ENCODE assay signal across 8 mouse cellular contexts in the genomic region with DNA sequence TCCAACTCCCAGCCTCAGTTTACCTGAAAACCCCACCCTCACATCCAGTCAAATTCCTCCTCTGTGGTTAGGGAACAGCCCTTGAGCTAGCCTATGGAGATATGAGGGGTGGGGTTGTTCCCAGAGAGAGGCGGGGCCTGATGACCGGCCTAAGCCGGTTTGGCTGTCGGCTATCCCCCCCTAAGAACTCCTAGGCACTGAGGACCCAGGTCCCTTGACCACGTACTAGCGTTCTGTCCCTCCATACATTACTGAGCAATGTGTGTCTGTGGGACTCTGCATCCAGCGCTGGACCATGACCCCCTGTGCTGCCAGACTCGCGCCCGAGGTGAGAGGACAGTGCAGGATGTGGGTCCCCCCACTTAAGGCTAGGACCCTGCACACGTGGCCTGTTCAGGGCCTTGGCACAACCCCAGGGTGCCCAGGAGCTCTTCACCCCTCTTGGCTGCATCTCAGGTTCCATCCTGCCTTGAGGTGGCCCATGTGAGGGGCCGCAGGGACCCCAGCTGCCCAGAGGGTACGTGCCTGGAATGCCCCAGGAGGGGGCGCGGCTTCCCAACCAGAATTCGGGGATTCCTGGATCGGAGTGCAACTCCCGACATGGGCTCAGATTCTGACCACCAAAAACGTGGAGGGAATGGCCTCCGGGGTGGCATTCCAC. TPM values are rescaled to one million over a fixed set of nuclear protein-coding genes. Genes with fewer than 3 reads are reported as not detected.
DNase-seq lines count a peak whose midpoint lies in the region; ATAC-seq and TF ChIP-seq lines count a peak whose summit lies in the region.

No protein-coding gene starts in this region.

- no peaks in the 10 kb centered on the region for H3K9me3 ChIP-seq in heart, embryonic 11.5 days (replicated peaks; ENCODE audit: control insufficient read depth, low read length)
- no peaks in the 10 kb centered on the region for H3K9me3 ChIP-seq in stomach, postnatal 0 days (ENCODE audit: control insufficient read depth, low read length)

- no peaks in the 10 kb centered on the region for H3K27me3 ChIP-seq in spleen, adult 2 months (ENCODE audit: control insufficient read depth, insufficient read depth, low read length)
- peaks cover 14% of the 10 kb centered on the region for H3K27me3 ChIP-seq in heart, embryonic 11.5 days (ENCODE audit: control insufficient read depth, insufficient read depth, low read length)
- H3K27me3 ChIP-seq in stomach, postnatal 0 days (ENCODE audit: control insufficient read depth, insufficient read depth, low read length): no peaks in the 10 kb centered on the region
- no peaks in the 10 kb centered on the region for H3K27me3 ChIP-seq in cerebellum, adult 2 months (ENCODE audit: control insufficient read depth, insufficient read depth, low read length)

- peak overlapping the region; percentile 63 for H3K4me2 ChIP-seq in heart, embryonic 11.5 days
- peak overlapping the region; percentile 37 for H3K4me2 ChIP-seq in stomach, postnatal 0 days (replicated peaks; ENCODE audit: low read depth)

- TF ChIP-seq CTCF in spleen, adult 2 months (IDR thresholded peaks at IDR 0.05; ENCODE audit: extremely low read depth, insufficient read depth, insufficient read length, insufficient replicate concordance): no peak
- TF ChIP-seq CTCF in stomach, postnatal 0 days (IDR thresholded peaks at IDR 0.05; ENCODE audit: low read depth): peak; percentile 39; the same call in 1 of the 2 replicates
- TF ChIP-seq CTCF in cerebellum, adult 2 months (IDR thresholded peaks at IDR 0.05; ENCODE audit: borderline replicate concordance, insufficient read depth, low read depth, low read length): no peak

- peak; percentile 52 for ATAC-seq in heart, embryonic 11.5 days (replicated peaks; ENCODE audit: insufficient number of reproducible peaks, low FRiP score, low TSS enrichment)
- ATAC-seq in stomach, postnatal 0 days (ENCODE audit: low FRiP score, low TSS enrichment): peak; percentile 9; the same call in 1 of the 2 replicates

- TF ChIP-seq EP300 in stomach, postnatal 0 days (optimal IDR thresholded peaks at IDR 0.05): no peak

- H3K4me3 ChIP-seq in spleen, adult 2 months (ENCODE audit: extremely low read depth, insufficient read depth, insufficient read length): peak overlapping the region; percentile 53
- peak overlapping the region; percentile 39 for H3K4me3 ChIP-seq in heart, embryonic 11.5 days (ENCODE audit: low read depth, low read length)
- H3K4me3 ChIP-seq in stomach, postnatal 0 days (ENCODE audit: low read depth, low read length): no peak overlapping the region
- H3K4me3 ChIP-seq in cerebellum, adult 2 months (replicated peaks; ENCODE audit: insufficient read depth, low read depth, low read length): no peak overlapping the region

- peaks cover 46% of the 10 kb centered on the region for H3K36me3 ChIP-seq in spleen, adult 2 months (ENCODE audit: control insufficient read depth, insufficient read depth, low read length)
- no peaks in the 10 kb centered on the region for H3K36me3 ChIP-seq in heart, embryonic 11.5 days (ENCODE audit: control insufficient read depth, insufficient read depth, low read length)
- no peaks in the 10 kb centered on the region for H3K36me3 ChIP-seq in stomach, postnatal 0 days (ENCODE audit: control insufficient read depth, insufficient read depth, low read length)

- intact Hi-C loops in left cerebral cortex, postnatal 25 days (cut with DNase I): no loop called here

- peak overlapping the region; percentile 92 for H3K27ac ChIP-seq in spleen, adult 2 months (ENCODE audit: insufficient read depth, low read length)
- peak overlapping the region; percentile 73 for H3K27ac ChIP-seq in heart, embryonic 11.5 days (ENCODE audit: low read depth, low read length)
- H3K27ac ChIP-seq in stomach, postnatal 0 days (replicated peaks): no peak overlapping the region
- H3K27ac ChIP-seq in cerebellum, adult 2 months (ENCODE audit: insufficient read depth, low read length): no peak overlapping the region

- WGBS in spleen, adult 2 months: 84% methylated on average over 20 of the region's 20 CpGs
- 8% methylated on average over 20 of the region's 20 CpGs for WGBS in heart, embryonic 11.5 days (ENCODE audit: insufficient replicate concordance)
- 30% methylated on average over 20 of the region's 20 CpGs for WGBS in stomach, postnatal 0 days
- WGBS in cerebellum, adult 2 months: 10% methylated on average over 20 of the region's 20 CpGs

- no peak for TF ChIP-seq POLR2A in spleen, adult 2 months (IDR thresholded peaks at IDR 0.05; ENCODE audit: low read depth, low read length)
- no peak for TF ChIP-seq POLR2A in cerebellum, adult 2 months (IDR thresholded peaks at IDR 0.05; ENCODE audit: borderline replicate concordance, insufficient read depth, low read length)

- peaks cover 38% of the 10 kb centered on the region; the same call in 1 of the 2 replicates for H3K4me1 ChIP-seq in spleen, adult 2 months (ENCODE audit: control insufficient read depth, insufficient read depth, insufficient read length)
- peaks cover 31% of the 10 kb centered on the region for H3K4me1 ChIP-seq in heart, embryonic 11.5 days (ENCODE audit: control insufficient read depth, insufficient read depth, low read length)
- H3K4me1 ChIP-seq in stomach, postnatal 0 days (replicated peaks; ENCODE audit: control insufficient read depth, insufficient read depth): 0 out of 2 replicates have a peak, but pooled peaks cover 3% of the 10 kb centered on the region
- H3K4me1 ChIP-seq in cerebellum, adult 2 months (ENCODE audit: control insufficient read depth, insufficient read depth, low read length): no peaks in the 10 kb centered on the region

- no peak for DNase-seq in spleen, adult 2 months (ENCODE audit: low read depth in 1 of 2, low spot score in 2 of 2)
- no peak for DNase-seq in spleen, postnatal 14 days (ENCODE audit: low spot score in 2 of 2)
- peak; percentile 59 for DNase-seq in liver
- no peak for DNase-seq in stomach, postnatal 0 days (ENCODE audit: low spot score)
- no peak for DNase-seq in cerebellum, adult 2 months
- DNase-seq in cerebellum, postnatal 25 days: no peak
- no peak for DNase-seq in left cerebral cortex, postnatal 25 days (ENCODE audit: low spot score in 2 of 2)

- peak overlapping the region; percentile 70 for H3K9ac ChIP-seq in heart, embryonic 11.5 days (ENCODE audit: low read depth, low read length)
- H3K9ac ChIP-seq in stomach, postnatal 0 days (ENCODE audit: low read length): 0 out of 2 replicates have a peak overlapping the region, but pooled peaks have one; percentile 38

RNA-seq across cellular contexts. Expression of gene Arhgap45, which starts 3.1 kb away (rescaled TPM):
- 492 and 574 TPM in 2 replicates for polyA plus RNA-seq in spleen, adult 2 months (2012; rRNA removed)
- polyA plus RNA-seq in heart, embryonic 11.5 days (2014; fragmentation: Nextera tagmentation; extraction: Ambion mirVana): 6.2 and 7.5 TPM in 2 replicates
- 2.0 TPM in 2 replicates for polyA plus RNA-seq in stomach, postnatal 0 days (2015; fragmentation: Nextera tagmentation; extraction: Ambion mirVana)
- 2.2 and 2.7 TPM in 2 replicates for polyA plus RNA-seq in cerebellum, adult 2 months (2012; rRNA removed)
- 1 to 10 TPM; 3.6 to 4.0 TPM for total RNA-seq in left cerebral cortex, postnatal 25 days (2021)

RNA-seq across cellular contexts. Expression of gene Polr2e, which starts 20.0 kb away (rescaled TPM):
- polyA plus RNA-seq in spleen, adult 2 months (2012; rRNA removed): 139 and 182 TPM in 2 replicates
- 160 and 182 TPM in 2 replicates for polyA plus RNA-seq in heart, embryonic 11.5 days (2014; fragmentation: Nextera tagmentation; extraction: Ambion mirVana)
- polyA plus RNA-seq in stomach, postnatal 0 days (2015; fragmentation: Nextera tagmentation; extraction: Ambion mirVana): 121 and 122 TPM in 2 replicates
- polyA plus RNA-seq in cerebellum, adult 2 months (2012; rRNA removed): 224 and 231 TPM in 2 replicates
- total RNA-seq in left cerebral cortex, postnatal 25 days (2021): 10 to 100 TPM; 71.3 to 74.8 TPM

RNA-seq across cellular contexts. Expression of gene Abca7, which starts 23.3 kb away (rescaled TPM):
- 50.4 and 64.5 TPM in 2 replicates for polyA plus RNA-seq in spleen, adult 2 months (2012; rRNA removed)
- polyA plus RNA-seq in heart, embryonic 11.5 days (2014; fragmentation: Nextera tagmentation; extraction: Ambion mirVana): 2.1 and 2.8 TPM in 2 replicates
- polyA plus RNA-seq in stomach, postnatal 0 days (2015; fragmentation: Nextera tagmentation; extraction: Ambion mirVana): 2.6 and 3.2 TPM in 2 replicates
- 31.1 and 32.4 TPM in 2 replicates for polyA plus RNA-seq in cerebellum, adult 2 months (2012; rRNA removed)
- 10 to 100 TPM; 10.9 to 12.3 TPM for total RNA-seq in left cerebral cortex, postnatal 25 days (2021)

RNA-seq across cellular contexts. Expression of gene Gpx4, which starts 27.4 kb away (rescaled TPM):
- 238 and 259 TPM in 2 replicates for polyA plus RNA-seq in spleen, adult 2 months (2012; rRNA removed)
- polyA plus RNA-seq in heart, embryonic 11.5 days (2014; fragmentation: Nextera tagmentation; extraction: Ambion mirVana): 711 and 729 TPM in 2 replicates
- 435 and 445 TPM in 2 replicates for polyA plus RNA-seq in stomach, postnatal 0 days (2015; fragmentation: Nextera tagmentation; extraction: Ambion mirVana)
- polyA plus RNA-seq in cerebellum, adult 2 months (2012; rRNA removed): 888 and 964 TPM in 2 replicates
- 100 to 1,000 TPM; 504 to 528 TPM for total RNA-seq in left cerebral cortex, postnatal 25 days (2021)

RNA-seq across cellular contexts. Expression of gene Cnn2, which starts 31.2 kb away (rescaled TPM):
- 297 and 409 TPM in 2 replicates for polyA plus RNA-seq in spleen, adult 2 months (2012; rRNA removed)
- 405 and 420 TPM in 2 replicates for polyA plus RNA-seq in heart, embryonic 11.5 days (2014; fragmentation: Nextera tagmentation; extraction: Ambion mirVana)
- 236 and 245 TPM in 2 replicates for polyA plus RNA-seq in stomach, postnatal 0 days (2015; fragmentation: Nextera tagmentation; extraction: Ambion mirVana)
- polyA plus RNA-seq in cerebellum, adult 2 months (2012; rRNA removed): 8.2 and 9.3 TPM in 2 replicates
- total RNA-seq in left cerebral cortex, postnatal 25 days (2021): 1 to 10 TPM; 6.0 to 8.2 TPM

Comparison
In these comparisons a context has a peak if more than half of its experiments do, and no peak if none do; other contexts are left out.
1. H3K27ac ChIP-seq: peak in spleen, adult 2 months (single experiment) and heart, embryonic 11.5 days (single experiment); none in stomach, postnatal 0 days (single experiment) and cerebellum, adult 2 months (single experiment).
2. H3K4me3 ChIP-seq: peak in spleen, adult 2 months (single experiment) and heart, embryonic 11.5 days (single experiment); none in stomach, postnatal 0 days (single experiment) and cerebellum, adult 2 months (single experiment).
3. RNA of gene Arhgap45, which starts 3.1 kb away (polyA plus RNA-seq): 492 to 574 TPM in spleen, adult 2 months; 6.2 to 7.5 TPM in heart, embryonic 11.5 days, 2.2 to 2.7 TPM in cerebellum, adult 2 months and 2.0 TPM in stomach, postnatal 0 days; every median in the first group is over 10 times any median in the second.